Mouse (Mus musculus) ovary, postnatal 36 days (tissue): Measurements from ENCODE around the gene Olfr371.

Experiments used
- DNase-seq: peaks from one replicate; pipeline ENCODE4 v3.0.0; 2022; ENCODE audit warnings: low spot score, mixed read lengths

Gene Olfr371

GRCm38 (mm10) chr8:85225688-85226087 is at the start of gene Olfr371:
Gene Olfr371 (plus strand): TSS chr8:85225988.
- DNase-seq = no peak

- no peak for DNase-seq
Measured at GRCm38 (mm10) chr8:85192346-85192745, 33.4 kb upstream of the Olfr371 start.

DNA sequence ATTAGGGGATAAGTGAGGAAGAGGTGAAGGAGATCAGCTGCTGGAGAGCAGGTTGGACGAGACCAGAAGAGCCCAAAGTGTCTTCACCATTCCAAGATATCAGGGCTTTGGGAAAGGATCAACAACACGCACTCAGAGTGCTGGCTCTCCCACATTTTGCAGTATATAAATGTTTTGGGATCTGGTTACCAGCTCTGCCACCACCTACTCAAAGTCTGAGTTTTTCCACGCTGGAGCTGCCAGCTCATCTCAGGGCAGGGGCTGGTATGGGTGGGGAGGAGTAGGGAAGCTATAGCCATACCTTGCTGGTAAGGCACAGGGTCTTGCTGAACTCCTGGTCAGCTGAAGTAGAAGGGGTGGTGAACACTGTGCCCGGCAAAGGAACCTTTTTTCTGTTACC is 5.6 kb upstream of the Olfr371 start:
- DNase-seq = no peak

DNA sequence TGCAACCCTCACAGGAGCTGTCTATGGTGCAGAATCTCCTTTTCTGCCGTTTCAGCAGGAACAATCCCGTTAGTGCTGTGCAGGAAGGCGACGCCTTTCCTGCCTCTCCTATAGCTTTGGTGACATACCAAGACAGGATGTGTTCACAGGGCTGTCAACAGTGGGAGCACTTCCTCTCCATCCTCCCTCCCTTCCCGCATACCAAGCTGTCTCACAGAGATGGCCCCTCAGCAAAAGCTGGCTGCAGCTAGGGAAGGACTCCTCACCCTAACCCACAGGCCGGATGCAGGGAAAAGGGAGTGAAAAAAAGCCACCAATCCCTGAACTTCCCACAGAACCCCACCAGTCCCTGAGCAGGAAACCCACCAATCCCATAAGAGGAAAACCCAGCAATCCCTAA is 4.8 kb upstream of the Olfr371 start:
- no peak for DNase-seq

DNA sequence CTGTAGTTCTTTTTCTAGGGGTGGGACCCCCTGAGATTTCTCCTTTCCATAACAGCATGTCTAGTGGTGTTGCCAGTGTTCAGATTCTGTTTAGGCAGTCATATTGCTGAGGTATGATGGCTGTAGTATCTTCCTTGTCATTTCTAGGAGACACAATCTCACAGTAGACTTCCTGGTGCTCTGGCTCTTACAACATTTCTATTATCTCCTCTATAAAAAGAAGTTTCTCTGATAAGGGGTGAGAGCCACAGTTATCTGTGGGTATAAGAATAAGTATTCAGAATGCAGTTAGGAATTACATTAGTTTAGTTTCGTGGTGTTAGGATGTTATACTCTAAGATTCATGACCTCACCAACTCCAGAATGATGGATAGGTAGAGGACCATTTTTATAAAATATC is 1.5 kb downstream of the Olfr371 start:
- no peak for DNase-seq
